Mouse (Mus musculus) right cerebral cortex, postnatal 25 days (tissue): ENCODE measurements around the gene Maml1.
"Not testable (repeated sequence)": the region's sequence is repeated elsewhere in the genome, so short reads cannot be mapped to it uniquely, and the experiment has no call there.

Source experiments
- DNase-seq: peaks from one replicate; pipeline ENCODE4 v3.0.0; 2022

Maml1 gene

DNA sequence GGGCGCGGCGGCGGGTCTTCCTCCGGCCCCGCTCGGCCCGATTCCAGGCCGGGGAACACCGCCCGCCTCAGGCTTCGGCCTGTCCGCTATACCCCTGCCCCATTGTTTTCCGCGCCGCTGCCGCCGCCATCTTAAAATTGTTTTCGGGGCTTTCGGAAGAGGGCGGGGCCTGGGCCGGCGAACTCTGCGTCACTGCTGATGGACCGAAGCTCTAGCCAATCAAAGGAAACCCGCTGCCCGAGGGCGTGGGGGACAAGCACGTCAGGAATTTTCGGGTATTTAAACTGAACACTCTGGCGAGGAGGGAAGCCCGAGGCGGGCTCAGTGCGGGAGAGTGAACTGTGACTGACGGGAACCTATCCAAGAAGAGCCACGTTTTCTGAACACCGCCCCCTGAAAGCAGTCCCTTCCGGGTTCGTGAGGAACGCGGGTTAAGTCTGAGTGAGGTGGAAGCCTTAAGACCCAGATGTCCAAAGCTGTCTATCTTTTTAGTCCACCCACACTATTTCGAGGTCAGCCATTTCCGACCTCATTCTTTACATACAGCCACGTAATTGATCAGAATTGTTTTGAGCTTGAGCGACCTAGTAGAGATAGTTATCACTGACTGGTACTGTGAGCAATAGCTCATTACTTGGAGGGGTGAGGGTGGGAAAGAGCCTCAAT lies at the start of gene Maml1:
TSS of gene Maml1 (minus strand) at position 122 of the 666 bp plus-strand sequence.
- peak; percentile 97 for DNase-seq

DNA sequence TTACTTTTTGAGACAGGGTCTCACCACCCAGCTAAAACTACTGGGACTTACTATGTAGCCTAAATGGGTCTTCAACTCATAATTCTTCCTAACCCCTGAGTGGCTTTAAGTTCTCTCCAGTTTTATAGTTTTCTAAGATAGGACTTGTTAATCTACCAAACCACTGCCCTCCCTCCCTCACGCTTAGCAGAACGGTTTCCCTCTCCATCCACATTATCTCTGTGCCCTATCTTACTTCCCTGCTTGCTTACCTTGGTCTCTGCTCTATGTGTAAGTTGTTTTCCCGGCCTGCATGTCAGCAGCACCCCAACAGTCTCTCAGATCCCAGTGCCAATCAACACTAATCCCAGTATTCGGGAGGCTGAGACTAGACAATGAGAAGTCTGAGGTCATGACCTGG lies 44.8 kb upstream of the Maml1 start:
- no peak for DNase-seq

DNA sequence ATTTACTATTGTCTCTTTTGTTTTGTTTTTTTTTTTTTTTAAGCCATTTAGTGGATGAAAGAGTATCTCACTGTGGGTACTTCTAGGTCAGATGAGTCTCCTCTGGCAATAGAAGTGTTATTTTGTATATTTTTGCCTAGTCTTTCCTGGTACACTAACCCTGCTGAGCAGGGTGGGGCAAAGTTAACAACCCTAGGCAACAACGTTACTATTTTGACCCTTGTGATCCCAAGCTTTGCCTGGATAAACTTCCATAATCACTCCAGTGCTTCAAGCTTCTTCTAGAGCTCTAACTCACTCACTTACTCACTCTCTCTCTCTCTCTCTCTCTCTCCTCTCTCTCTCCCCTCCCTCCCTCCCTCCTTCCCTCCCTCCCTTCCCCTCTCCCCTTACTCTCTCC lies 44.0 kb upstream of the Maml1 start:
- no peak for DNase-seq

DNA sequence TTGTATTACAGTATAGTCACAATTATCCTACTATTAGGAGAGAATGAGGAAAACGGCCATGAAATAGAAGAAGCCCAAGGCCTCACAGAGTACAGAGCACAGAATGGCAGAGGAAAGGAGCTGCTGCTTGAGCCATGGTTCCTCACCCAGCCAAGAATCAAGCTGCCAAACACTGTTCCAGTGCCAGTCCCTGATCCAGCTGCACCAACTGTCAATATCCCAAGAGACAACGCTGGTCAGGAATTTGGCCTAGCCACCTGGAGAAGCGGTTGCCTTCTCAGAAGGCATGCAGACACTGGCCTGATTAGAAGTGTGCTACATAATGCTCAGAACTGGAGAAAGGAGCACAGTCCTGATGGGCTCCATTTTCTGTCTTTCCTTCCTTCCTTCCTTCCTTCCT lies 41.1 kb upstream of the Maml1 start:
- DNase-seq, result no peak

DNA sequence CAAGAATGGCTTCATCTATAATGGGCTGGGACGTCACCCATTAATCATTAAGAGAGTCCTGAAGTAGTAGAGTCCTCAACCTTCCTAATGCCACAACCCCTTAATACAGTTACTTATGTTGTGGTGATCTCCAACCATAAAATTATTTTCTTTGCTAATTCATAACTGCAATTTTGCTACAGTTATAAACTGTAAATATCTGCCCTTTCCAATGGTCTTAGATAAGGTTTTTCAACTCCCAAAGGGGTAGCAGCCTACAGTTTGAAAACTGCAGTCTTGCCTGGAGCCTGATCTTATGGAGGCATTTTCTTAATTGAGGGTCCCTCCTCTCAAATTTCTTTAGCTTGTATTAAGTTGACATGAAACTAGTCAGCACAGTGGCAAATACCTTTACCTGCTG lies 37.3 kb upstream of the Maml1 start:
- no peak for DNase-seq

DNA sequence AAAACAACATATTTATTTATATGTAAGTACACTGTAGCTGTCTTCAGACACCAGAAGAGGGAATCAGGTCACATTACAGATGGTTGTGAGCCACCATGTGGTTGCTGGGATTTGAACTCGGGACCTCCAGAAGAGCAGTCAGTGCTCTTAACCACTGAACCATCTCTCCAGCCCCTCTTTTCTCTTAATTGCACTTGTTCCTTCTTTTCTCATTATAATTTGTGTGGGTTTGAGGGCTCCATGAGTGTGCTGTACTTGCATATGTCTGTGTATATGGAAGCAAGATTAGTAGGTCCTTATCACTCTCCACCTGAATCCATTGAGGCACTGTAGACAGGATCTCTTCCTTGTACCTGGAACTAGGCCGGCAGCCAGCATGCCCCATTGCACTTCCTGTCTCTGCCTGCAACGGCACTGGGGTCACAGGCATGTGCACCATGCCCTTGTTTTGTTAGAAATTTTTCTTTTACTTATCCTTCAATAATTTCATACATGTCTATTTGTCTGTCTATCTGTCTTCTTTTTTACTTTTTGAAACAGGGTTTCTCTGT lies 36.0 kb upstream of the Maml1 start:
- no peak for DNase-seq

DNA sequence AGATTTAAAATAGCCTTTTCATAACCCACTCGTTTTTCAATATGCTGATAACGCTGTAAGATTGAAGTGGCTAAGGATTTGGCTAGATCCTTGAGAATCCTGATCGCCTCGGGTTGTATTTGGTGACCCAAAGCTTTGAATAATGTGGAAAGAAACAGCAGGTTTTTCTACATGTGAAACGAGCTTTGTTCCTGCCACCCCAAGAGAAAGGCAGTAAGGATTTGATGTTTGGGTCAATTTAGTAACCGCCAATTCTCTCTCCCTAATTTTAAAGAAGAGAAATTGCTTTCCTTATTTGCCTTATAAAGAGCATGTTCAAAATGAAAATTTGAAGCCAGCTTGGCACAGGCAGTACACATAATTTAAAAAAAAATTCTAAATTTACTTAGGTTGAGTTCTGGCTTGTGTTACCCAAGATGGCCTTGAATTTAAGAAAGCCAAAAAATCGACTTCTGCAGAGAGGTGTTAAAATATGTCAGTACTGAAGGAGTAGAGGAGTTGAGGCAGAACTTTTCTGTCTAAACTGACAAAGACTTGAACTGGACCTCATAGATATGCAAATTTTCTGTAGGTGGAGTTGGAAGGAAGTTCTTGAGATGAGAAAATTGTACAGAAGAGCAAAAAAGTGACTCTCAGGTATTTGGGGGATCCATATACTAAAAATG lies 34.3 kb upstream of the Maml1 start:
- DNase-seq, result no peak

DNA sequence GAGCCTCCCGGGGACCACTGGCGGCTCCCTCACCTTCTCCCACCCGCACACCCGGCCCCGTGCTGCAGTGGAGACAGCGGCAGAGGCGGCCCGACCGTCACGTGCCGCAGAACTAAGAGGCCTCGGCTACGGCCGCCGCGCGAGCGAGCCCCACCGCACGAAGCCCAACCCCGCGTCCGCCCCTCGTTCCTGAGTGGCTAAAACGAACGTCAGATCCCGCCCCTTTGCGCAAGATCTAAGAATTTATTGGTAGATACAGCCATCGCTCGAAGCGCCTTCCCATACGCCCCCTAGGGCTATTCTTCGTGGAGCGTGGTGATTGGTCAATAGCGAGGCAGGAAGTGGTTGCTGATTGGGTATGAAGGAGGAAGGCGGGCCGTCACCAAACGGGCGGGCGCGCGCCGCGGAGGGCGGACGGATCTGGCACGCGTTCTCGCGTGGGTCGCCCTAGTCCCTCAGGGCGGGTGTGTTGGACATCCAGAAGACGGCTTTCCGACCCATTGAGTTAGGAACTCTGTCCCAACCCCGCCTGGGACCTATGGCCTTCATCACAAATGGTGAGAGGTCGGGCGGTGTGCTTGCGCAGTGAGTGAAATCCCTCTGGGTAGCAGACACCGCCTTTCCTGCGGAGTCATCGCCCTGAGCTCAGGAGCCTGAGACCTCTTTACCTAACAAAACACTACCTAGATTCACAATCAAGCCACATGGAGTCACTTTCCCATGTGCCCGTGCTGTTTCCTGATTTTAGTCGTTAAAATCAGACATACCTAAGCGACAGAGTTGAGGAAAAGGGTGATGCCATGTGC lies 33.6 kb upstream of the Maml1 start, which contains the start of gene Canx:
TSS of gene Canx (minus strand) at position 178 of the 806 bp plus-strand sequence.
- peak; percentile 99 for DNase-seq

DNA sequence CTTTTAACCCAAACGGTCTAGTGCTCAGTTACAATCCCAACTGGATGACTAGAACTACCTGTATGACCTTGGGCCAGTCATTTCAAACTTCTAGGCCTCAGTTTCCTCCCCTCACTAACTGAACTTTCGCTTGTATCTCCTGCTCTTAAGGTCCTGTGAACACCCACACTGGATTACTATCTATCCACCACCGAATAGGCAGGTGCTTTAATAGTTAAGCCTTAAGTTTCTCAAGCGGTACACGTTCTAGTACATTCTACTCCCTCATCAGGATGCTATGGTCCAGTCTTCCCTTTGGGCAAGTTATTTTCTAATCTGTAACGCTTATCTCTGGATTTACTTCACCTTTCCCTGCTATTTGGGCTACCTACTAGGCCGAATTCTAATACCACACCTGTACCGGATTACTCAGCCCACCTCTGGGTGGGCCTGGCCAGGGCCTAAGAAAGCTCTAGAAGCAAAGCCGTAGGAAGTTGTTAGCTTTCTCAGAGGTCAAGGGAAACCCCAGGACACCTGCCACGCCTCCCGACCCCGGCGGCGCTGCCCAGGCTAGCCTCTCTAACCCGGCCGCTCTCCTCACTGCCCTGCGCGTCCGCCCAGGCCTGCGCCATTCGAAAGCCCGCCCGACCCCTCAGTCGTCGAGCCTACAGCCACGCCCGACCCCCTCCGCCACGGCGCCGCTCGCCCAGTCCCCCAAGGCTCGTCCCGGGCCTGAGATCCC lies 32.8 kb upstream of the Maml1 start:
- no peak for DNase-seq

DNA sequence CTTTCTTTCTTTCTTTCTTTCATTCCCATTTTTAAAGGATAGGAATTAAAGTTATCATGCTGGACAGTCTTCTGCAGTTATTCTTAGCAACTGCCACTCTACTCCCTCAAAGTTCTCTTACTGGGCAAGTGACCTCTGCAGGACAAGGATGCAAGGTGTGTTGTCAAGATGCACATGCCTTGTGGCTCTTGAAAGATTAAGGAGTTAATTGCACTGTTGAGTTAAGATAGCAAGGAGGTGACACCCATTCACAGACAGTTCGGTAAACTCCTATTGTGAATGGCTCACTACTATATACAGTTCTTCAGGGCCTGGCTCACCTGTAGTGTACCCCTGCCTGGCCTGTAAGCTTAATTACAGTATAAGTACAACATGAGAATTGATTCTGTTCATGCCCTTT lies 31.7 kb upstream of the Maml1 start:
- no peak for DNase-seq

DNA sequence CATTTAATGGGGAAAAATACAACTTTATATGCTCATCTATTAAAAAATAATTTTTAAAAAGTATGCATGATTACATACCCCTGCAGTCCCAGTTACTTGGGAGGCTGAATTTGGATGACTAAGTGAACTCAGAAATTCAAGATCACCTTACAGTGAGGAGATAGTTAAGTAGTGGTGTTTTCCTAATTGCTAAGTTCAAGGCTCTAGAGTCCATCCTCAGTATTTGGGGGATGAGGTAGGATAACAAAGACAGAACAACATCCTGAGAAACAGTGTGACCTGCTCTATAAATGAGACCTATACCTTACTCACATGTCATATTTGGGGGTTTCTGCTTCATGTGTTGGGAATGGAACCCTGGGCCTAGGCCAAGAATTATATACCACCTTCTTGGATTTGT lies 30.2 kb upstream of the Maml1 start:
- no peak for DNase-seq

DNA sequence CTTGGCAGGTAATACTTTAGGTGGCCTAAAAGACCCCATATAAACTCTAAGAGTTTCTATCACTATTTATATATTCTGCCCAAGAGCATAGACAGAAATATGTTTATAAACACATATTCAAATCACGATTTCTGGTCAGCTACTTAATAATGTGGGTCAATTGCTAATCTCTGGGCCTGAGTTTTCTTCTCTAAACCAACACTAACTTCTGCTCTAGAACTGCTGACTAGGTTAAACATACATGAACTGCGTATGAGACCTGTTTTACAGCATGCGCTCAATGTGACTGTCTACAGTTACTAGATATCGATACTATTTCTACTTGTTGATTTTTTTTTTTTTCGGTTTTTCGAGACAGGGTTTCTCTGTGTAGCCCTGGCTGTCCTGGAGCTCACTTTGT lies 29.1 kb upstream of the Maml1 start:
- no peak for DNase-seq

DNA sequence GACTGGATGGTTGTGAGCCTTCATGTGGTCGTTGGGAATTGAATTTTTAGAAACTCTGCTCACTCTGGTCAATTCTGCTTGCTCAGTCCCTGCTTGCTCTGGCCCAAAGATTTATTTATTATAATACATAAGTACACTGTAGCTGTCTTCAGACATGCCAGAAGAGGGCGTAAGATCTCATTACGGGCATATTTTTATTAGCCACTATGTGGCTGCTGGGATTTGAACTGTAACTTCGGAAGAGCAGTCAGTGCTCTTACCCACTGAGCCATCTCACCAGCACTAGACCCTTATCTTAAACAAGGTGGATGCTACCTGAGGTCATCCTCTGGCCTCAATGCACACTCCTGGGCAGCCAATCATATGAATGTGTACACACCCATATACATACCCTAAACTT lies 27.2 kb upstream of the Maml1 start:
- DNase-seq, result not testable (repeated sequence)

DNA sequence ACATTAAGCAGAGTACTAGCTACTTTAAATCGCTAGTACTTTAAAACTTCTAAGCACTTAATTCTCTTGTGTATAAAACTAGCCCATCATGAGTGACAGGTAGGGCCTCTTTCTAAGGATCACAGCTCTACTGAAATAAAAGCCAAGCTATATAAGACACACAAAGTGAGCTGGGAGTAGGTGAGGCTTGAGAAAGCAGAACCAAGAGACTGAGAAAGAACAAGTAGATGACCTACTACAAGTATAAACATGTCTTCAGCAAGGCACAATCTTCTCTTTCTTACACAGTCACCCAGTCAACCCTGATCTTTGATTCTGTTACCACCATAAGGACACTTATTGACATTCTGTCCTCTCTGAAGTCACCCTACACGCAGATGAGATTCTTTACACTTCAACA lies 20.7 kb upstream of the Maml1 start:
- no peak for DNase-seq

DNA sequence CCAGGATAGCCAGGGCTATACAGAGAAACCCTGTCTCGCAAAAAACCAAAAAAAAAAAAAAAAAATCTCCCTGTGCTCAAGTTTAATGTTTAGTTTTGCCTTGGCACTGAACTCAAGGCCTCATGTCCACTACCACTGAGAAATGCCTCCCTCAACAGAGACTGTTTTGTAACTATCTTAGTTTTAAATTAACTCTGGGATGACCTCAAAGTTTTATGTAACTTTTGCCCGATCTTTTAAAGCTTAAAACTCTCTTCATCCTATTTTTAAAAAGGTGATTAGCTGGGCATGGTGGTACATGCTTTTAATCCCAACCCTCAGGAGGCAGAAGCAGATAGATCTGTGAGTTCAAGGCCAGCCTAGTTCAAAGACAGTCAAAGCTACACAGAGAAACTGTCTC lies 11.3 kb upstream of the Maml1 start:
- no peak for DNase-seq

DNA sequence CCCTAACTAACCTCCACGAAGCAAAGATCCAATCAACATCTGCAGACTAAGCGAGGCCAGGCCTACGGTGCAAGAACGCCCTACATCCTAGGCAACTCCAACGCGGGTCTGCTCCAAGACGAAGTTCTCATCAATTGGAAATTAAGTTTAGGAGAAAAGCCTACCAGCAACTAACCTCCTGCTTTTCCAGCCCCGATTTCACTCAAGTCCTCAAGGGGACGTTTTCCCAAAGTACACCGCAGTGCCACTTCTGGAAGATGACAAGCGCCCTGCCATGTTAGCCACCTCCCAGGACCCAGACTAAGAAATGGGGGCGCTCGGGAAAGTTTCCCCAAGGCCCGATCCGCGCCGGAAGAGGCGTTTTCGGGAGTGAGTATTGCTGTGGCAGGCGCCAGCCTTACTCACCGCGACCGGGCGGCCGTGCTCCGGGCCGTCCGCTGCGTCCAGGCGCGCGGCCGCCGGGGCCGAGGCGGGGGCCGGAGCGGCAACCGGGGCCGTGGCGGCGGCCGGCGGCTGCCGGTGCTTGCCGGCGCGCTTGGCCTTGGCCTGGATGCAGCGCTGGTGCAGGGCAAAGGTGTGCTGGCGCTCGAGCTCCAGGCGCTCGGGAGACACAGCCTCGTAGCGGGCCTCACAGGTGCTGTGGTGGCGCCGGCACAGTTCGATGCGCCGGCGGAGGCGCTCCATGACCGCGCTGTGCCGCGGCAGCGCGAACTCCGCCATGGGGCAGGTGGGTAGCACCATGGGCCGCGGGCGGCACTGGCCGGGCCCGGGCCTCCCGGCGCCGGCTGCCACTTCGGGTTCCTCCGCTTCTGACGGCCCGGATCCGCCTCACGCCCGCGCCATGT lies 568 bp downstream of the Maml1 start:
- no peak for DNase-seq

DNA sequence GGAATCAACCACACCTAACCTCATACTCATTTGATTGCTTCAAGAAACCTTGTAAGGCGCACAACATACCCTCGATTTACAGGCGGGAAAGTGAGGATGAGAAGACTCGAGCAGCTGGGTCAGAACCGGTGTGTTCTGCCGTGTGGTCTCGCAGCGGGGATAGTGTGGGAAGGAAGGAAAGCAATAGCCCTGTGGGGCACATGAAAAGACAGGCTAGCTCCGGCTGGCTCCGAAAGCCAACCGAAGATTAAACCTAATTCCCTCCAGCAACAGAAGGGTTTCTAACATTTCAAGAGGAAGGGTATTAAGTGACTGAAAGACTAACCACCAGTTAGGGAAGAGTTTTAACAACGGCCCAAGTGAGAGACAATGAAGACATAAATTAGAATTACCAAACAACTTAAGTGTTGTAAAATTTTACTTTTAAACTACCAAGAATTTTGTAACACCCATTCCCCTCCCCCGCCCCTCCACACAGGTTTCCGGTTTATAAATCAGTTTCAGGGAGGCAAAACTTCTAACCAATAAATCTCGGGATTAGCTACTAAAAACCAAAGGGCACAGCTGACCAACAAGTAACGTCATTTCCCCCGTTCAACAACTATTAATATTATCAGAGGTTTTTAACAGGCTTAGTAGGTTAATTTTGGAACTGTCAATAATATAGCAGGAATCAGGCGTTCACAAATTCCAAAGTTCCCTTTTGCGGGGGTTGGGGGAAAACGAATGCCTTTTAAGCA lies 1.5 kb downstream of the Maml1 start:
- no peak for DNase-seq

DNA sequence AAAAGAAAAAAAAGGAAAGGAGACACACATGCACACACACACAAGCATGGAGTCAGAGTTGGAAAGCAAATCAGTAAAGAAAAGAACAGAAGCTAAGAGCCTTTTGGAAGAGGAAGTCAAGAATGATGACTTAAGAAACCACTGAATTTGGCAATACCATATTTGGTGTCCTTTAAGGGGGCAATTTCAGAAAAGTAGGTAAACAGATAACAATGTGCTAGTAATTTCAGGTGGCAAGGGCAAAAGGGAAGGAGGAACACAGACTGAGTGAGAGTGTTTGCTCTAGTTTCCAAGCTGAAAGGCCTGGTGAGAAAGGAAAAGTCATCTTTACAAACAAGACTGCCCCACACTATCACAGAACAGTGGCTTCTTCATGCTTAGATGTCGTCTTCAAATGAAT lies 5.7 kb downstream of the Maml1 start:
- no peak for DNase-seq

DNA sequence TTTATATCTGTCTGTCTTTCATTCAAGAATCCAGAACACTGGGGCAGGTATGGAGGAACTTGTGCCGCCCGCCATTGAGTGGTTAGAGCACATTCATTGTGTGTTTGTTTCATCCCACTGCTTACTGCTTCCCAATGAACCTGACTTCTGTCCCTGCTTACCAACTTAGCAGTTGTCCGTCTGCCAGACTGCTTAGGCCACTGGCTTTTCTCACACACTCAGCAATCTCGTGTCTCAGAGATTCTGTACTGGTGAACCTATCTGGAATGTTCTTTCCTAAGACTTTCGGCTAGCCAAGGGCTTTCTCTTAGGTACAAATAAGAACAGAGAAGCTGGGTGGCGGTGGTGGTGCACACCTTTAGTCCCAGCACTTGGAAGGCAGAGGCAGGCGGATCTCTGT lies 6.4 kb downstream of the Maml1 start:
- no peak for DNase-seq

DNA sequence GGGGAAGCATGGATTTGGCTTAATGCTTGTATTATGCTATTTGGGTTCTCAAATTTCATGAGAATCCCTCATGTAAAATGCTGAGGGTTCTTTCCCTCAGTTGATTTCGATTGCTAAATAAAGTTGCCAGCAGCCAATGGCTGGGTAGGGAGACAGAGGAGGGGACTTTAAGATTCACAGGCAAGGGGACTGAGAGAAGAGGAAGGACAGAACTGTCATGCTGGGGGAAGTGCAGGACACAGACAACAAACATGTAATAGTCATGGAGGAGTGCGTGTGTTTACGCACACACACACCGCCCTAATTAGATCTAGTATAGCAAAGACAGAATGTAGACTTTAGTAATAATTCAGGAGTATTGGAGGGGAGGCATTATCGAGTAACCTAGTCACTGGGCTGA lies 6.8 kb downstream of the Maml1 start:
- DNase-seq, result no peak

DNA sequence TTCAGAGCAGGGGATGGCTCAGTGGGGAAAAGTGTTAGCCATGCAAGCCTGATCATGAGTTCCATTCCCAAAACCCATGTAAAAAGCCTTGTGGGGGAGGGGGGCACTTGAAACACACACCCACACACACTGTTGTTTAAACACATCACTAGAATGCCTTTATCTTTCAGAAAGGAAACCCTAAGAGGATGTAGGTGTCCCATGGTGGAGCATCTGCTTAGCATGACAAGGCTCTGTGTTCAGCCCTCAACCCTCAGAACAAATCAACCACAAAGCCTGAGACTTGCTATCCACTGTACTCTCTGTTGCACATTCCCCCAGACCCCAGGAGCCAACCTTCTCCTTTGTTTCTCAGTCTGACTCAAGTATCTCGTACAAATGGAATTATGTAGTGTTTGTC lies 12.1 kb downstream of the Maml1 start:
- DNase-seq, result no peak
